Mouse (Mus musculus): ENCODE results near the gene Slc25a19. TPM values are rescaled to one million over a fixed set of nuclear protein-coding genes. Genes with fewer than 3 reads are reported as not detected.

Slc25a19 gene
- 2.7 TPM for polyA plus RNA-seq (2014; fragmentation: Illumina TruSeq; extraction: RNeasy Lipid Tissue Mini Kit (QIAGEN cat#74804))

GRCm38 (mm10) chr11:115627705-115628464, at the start of gene Slc25a19:
Gene Slc25a19, minus strand, starts transcription at chr11:115628295.

GRCm38 (mm10) chr11:115612410-115613137, 15.5 kb downstream of the Slc25a19 start, which contains the start of gene Mif4gd:
Gene Mif4gd, minus strand, starts transcription at chr11:115612969.

GRCm38 (mm10) chr11:115603476-115604303, 24.4 kb downstream of the Slc25a19 start, which contains the start of the genes Mrps7 and Gga3:
Gene Mrps7, plus strand, starts transcription at chr11:115603925.
Gene Gga3, minus strand, starts transcription at chr11:115604051.

Other genes with a start within 250 kb of the Slc25a19 start
- 0.46 TPM for gene Cdr2l, start 246.4 kb downstream of the Slc25a19 start, polyA plus RNA-seq (2014; fragmentation: Illumina TruSeq; extraction: RNeasy Lipid Tissue Mini Kit (QIAGEN cat#74804))
- gene Mrpl58, start 224.5 kb downstream of the Slc25a19 start, polyA plus RNA-seq (2014; fragmentation: Illumina TruSeq; extraction: RNeasy Lipid Tissue Mini Kit (QIAGEN cat#74804)): 5.3 TPM
- gene Atp5h, start 208.3 kb downstream of the Slc25a19 start, polyA plus RNA-seq (2014; fragmentation: Illumina TruSeq; extraction: RNeasy Lipid Tissue Mini Kit (QIAGEN cat#74804)): 364 TPM
- 21.3 TPM for gene Kctd2, start 208.2 kb downstream of the Slc25a19 start, polyA plus RNA-seq (2014; fragmentation: Illumina TruSeq; extraction: RNeasy Lipid Tissue Mini Kit (QIAGEN cat#74804))
- not detected for gene Trim80, start 187.8 kb downstream of the Slc25a19 start, polyA plus RNA-seq (2014; fragmentation: Illumina TruSeq; extraction: RNeasy Lipid Tissue Mini Kit (QIAGEN cat#74804))
- gene Slc16a5, start 165.8 kb downstream of the Slc25a19 start, polyA plus RNA-seq (2014; fragmentation: Illumina TruSeq; extraction: RNeasy Lipid Tissue Mini Kit (QIAGEN cat#74804)): not detected
- 0.86 TPM for gene Armc7, start 152.6 kb downstream of the Slc25a19 start, polyA plus RNA-seq (2014; fragmentation: Illumina TruSeq; extraction: RNeasy Lipid Tissue Mini Kit (QIAGEN cat#74804))
- gene Nt5c, start 136.4 kb downstream of the Slc25a19 start, polyA plus RNA-seq (2014; fragmentation: Illumina TruSeq; extraction: RNeasy Lipid Tissue Mini Kit (QIAGEN cat#74804)): 0.63 TPM
- gene Jpt1, start 113.9 kb downstream of the Slc25a19 start, polyA plus RNA-seq (2014; fragmentation: Illumina TruSeq; extraction: RNeasy Lipid Tissue Mini Kit (QIAGEN cat#74804)): 20.2 TPM
- 2,747 TPM for gene Sumo2, start 92.0 kb downstream of the Slc25a19 start, polyA plus RNA-seq (2014; fragmentation: Illumina TruSeq; extraction: RNeasy Lipid Tissue Mini Kit (QIAGEN cat#74804))
- 46.6 TPM for gene Nup85, start 63.9 kb downstream of the Slc25a19 start, polyA plus RNA-seq (2014; fragmentation: Illumina TruSeq; extraction: RNeasy Lipid Tissue Mini Kit (QIAGEN cat#74804))
- 3.8 TPM for gene Mrps7, start 24.4 kb downstream of the Slc25a19 start, polyA plus RNA-seq (2014; fragmentation: Illumina TruSeq; extraction: RNeasy Lipid Tissue Mini Kit (QIAGEN cat#74804))
- gene Gga3, start 24.2 kb downstream of the Slc25a19 start, polyA plus RNA-seq (2014; fragmentation: Illumina TruSeq; extraction: RNeasy Lipid Tissue Mini Kit (QIAGEN cat#74804)): 4.0 TPM
- gene Mif4gd, start 15.3 kb downstream of the Slc25a19 start, polyA plus RNA-seq (2014; fragmentation: Illumina TruSeq; extraction: RNeasy Lipid Tissue Mini Kit (QIAGEN cat#74804)): 13.5 TPM
- 115 TPM for gene Grb2, start 80.3 kb upstream of the Slc25a19 start, polyA plus RNA-seq (2014; fragmentation: Illumina TruSeq; extraction: RNeasy Lipid Tissue Mini Kit (QIAGEN cat#74804))
- gene Tmem94, start 137.1 kb upstream of the Slc25a19 start, polyA plus RNA-seq (2014; fragmentation: Illumina TruSeq; extraction: RNeasy Lipid Tissue Mini Kit (QIAGEN cat#74804)): 1.1 TPM
- gene Caskin2, start 185.3 kb upstream of the Slc25a19 start, polyA plus RNA-seq (2014; fragmentation: Illumina TruSeq; extraction: RNeasy Lipid Tissue Mini Kit (QIAGEN cat#74804)): 0.51 TPM
- not detected for gene Tsen54, start 186.4 kb upstream of the Slc25a19 start, polyA plus RNA-seq (2014; fragmentation: Illumina TruSeq; extraction: RNeasy Lipid Tissue Mini Kit (QIAGEN cat#74804))
- 2.3 TPM for gene Llgl2, start 195.8 kb upstream of the Slc25a19 start, polyA plus RNA-seq (2014; fragmentation: Illumina TruSeq; extraction: RNeasy Lipid Tissue Mini Kit (QIAGEN cat#74804))
- not detected for gene Myo15b, start 230.1 kb upstream of the Slc25a19 start, polyA plus RNA-seq (2014; fragmentation: Illumina TruSeq; extraction: RNeasy Lipid Tissue Mini Kit (QIAGEN cat#74804))